8 mouse cellular contexts compared by ENCODE assay signal in genomic region chr7:44986192-44986878, GRCm38 (mm10). TPM values are rescaled to one million over a fixed set of nuclear protein-coding genes. Genes with fewer than 3 reads are reported as not detected.
DNase-seq lines count a peak whose midpoint lies in the region; ATAC-seq lines count a peak whose summit lies in the region.

Gene Prmt1 (minus strand): TSS chr7:44986568.

- peak; percentile 100 for DNase-seq in R1 (ENCODE audit: low read depth, low spot score)
- DNase-seq in cerebellum, postnatal 25 days: peak; percentile 96 to 98
- DNase-seq in frontal cortex, postnatal 25 days (ENCODE audit: low spot score in 2 of 2): peak; percentile 91 to 97
- peak; percentile 98 for DNase-seq in hindbrain, embryonic 14.5 days (ENCODE audit: low spot score)
- DNase-seq in layer of hippocampus, postnatal 36 days: peak; percentile 98 to 99
- peak; percentile 99 for DNase-seq in lung, postnatal 36 days
- peak; percentile 100 for DNase-seq in retina, postnatal 1 day
- peak; percentile 90 to 98 for DNase-seq in urinary bladder, adult 18-20 months (ENCODE audit: low spot score in 2 of 2)

- no peaks in the 10 kb centered on the region for H3K9me3 ChIP-seq in hindbrain, embryonic 14.5 days (ENCODE audit: control insufficient read depth, low read length)

- WGBS in hindbrain, embryonic 14.5 days: under 1% methylated on average over 40 of the region's 42 CpGs

- H3K4me1 ChIP-seq in hindbrain, embryonic 14.5 days (replicated peaks; ENCODE audit: control insufficient read depth, insufficient read depth, low read length): peaks cover 33% of the 10 kb centered on the region

- H3K9ac ChIP-seq in hindbrain, embryonic 14.5 days: peak within 1 kb of the TSS; percentile 91

- no peaks in the 10 kb centered on the region for H3K27me3 ChIP-seq in hindbrain, embryonic 14.5 days (ENCODE audit: control insufficient read depth, insufficient read depth, low read length)

- peak within 1 kb of the TSS; percentile 92 for H3K27ac ChIP-seq in hindbrain, embryonic 14.5 days

- peaks cover 28% of the 10 kb centered on the region for H3K36me3 ChIP-seq in hindbrain, embryonic 14.5 days (replicated peaks; ENCODE audit: control insufficient read depth, insufficient read depth)

- H3K4me2 ChIP-seq in hindbrain, embryonic 14.5 days (replicated peaks): peak within 1 kb of the TSS; percentile 68

- ATAC-seq in hindbrain, embryonic 14.5 days (ENCODE audit: low FRiP score): peak; percentile 97

- peak within 1 kb of the TSS; percentile 77 for H3K4me3 ChIP-seq in hindbrain, embryonic 14.5 days (replicated peaks; ENCODE audit: low read length)

RNA-seq across cellular contexts. Expression of gene Prmt1, which starts in this region (rescaled TPM):
- polyA plus RNA-seq in hindbrain, embryonic 14.5 days (2014; fragmentation: Nextera tagmentation; extraction: Ambion mirVana): 194 and 210 TPM in 2 replicates
- 100 to 1,000 TPM; 155 to 168 TPM for total RNA-seq in layer of hippocampus, postnatal 36 days (2021)

Comparison
In these comparisons a context has a peak if more than half of its experiments do, and no peak if none do; other contexts are left out.
1. Peak in every context shown above with its lines: DNase-seq, ATAC-seq, H3K4me3 ChIP-seq and H3K27ac ChIP-seq.